Mouse (Mus musculus): Measurements from ENCODE around the gene Disc1. TPM values are rescaled to one million over a fixed set of nuclear protein-coding genes. Genes with fewer than 3 reads are reported as not detected.
A peak's percentile ranks its signal among the peaks of the same experiment; 100 is the strongest.

The Disc1 gene
- total and polyA plus RNA-seq, 3 experiments = 0.75 to 2.2 TPM; not detected in 1

DNA sequence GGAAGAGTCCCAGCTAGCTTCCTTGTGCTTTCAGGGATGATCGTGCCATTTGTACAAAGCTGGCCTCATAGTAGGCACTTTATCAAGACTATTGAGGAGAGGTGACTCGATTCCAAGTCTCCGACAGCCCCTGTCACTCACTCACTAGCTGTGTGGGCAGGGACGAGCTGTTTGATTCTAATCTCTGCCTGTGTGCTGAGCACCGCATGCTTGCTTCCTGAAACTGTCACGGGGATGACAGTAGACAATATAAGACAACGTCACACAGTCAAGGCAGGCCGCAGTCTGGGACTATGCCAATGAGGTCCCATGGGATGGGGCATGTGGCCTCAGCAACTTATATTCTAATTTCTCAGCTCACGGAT, 13.6 kb downstream of the Disc1 start:
- Histone ChIP-seq H3K9me3 (replicated peaks; ENCODE audit: insufficient read depth, low read length) (no peaks in the 10 kb centered on the region), H3K4me1 (ENCODE audit: control insufficient read depth in 1 of 2, insufficient read depth in 2 of 2, low read length in 2 of 2) (peaks cover 0 to 11% of the 10 kb centered on the region in 2 experiments; a peak in 2 of 4 replicates), H3K9ac (ENCODE audit: control insufficient read depth, low read depth, low read length, poor library complexity, severe bottlenecking) (peak overlapping the region; percentile 79), H3K27ac (ENCODE audit: control insufficient read depth, low read depth, low read length) (peak overlapping the region; percentile 93), H3K36me3 (ENCODE audit: control insufficient read depth in 1 of 2, insufficient read depth in 2 of 2, low read length in 2 of 2) (peaks cover 0 to 4% of the 10 kb centered on the region in 2 experiments; a peak in 1 of 4 replicates), H3K4me3 (ENCODE audit: control insufficient read depth in 1 of 2, insufficient read depth in 1 of 2, low read depth in 2 of 2, low read length in 2 of 2) (peak overlapping the region; percentile 53 to 59), H3K79me2 (ENCODE audit: control insufficient read depth, insufficient read depth, low read length, poor library complexity) (no peaks in the 10 kb centered on the region), H3K27me3 (ENCODE audit: control insufficient read depth in 1 of 2, insufficient read depth in 2 of 2, low read length in 2 of 2) (no peaks in the 10 kb centered on the region)
- DNase-seq (ENCODE audit: low read depth, low spot score) = peak; percentile 85
- peak in 1 of 2 experiments; percentile 63; a peak in 2 of 4 replicates for TF ChIP-seq EP300 (IDR thresholded peaks at IDR 0.05; ENCODE audit: low read depth in 1 of 2, low read length in 2 of 2)
- TF ChIP-seq CHD1 (IDR thresholded peaks at IDR 0.05; ENCODE audit: low read depth, low read length) = no peak
- no peak for TF ChIP-seq MEF2A (IDR thresholded peaks at IDR 0.05; ENCODE audit: extremely low read depth, insufficient replicate concordance, low read depth, low read length, poor library complexity, severe bottlenecking)
- no peak for TF ChIP-seq ZMIZ1 (IDR thresholded peaks at IDR 0.05; ENCODE audit: low read depth, low read length)
- no peak for TF ChIP-seq NELFE (IDR thresholded peaks at IDR 0.05; ENCODE audit: low read depth, low read length)
- peak; percentile 75 for TF ChIP-seq GATA1 (IDR thresholded peaks at IDR 0.05; ENCODE audit: low read depth, low read length)
- TF ChIP-seq JUND (IDR thresholded peaks at IDR 0.05; ENCODE audit: low read depth, low read length) = no peak
- TF ChIP-seq BHLHE40 (IDR thresholded peaks at IDR 0.05; ENCODE audit: borderline replicate concordance, low read depth, low read length) = peak; percentile 30; the same call in 1 of the 2 replicates
- TF ChIP-seq USF2 (IDR thresholded peaks at IDR 0.05; ENCODE audit: borderline replicate concordance in 1 of 2, insufficient read depth in 1 of 2, low read depth in 1 of 2, low read length in 2 of 2) = no peak
- no peak for TF ChIP-seq KAT2A (conservative IDR thresholded peaks at IDR 0.05; ENCODE audit: low read depth, low read length)
- no peak for TF ChIP-seq E2F4 (IDR thresholded peaks at IDR 0.05; ENCODE audit: borderline replicate concordance, low read depth, low read length)
- TF ChIP-seq MAFK (IDR thresholded peaks at IDR 0.05; ENCODE audit: borderline replicate concordance, low read depth, low read length) = no peak
- TF ChIP-seq SIN3A (IDR thresholded peaks at IDR 0.05; ENCODE audit: low read length) = no peak; the same call in 1 of the 2 replicates
- peak; percentile 83 for TF ChIP-seq MYC (IDR thresholded peaks at IDR 0.05; ENCODE audit: low read depth, low read length)
- TF ChIP-seq ZC3H11A (IDR thresholded peaks at IDR 0.05; ENCODE audit: low read depth, low read length) = no peak
- 0 out of 2 replicates have a peak, but pooled peaks have one; percentile 22 for TF ChIP-seq HCFC1 (IDR thresholded peaks at IDR 0.05; ENCODE audit: low read depth, low read length)
- TF ChIP-seq RCOR1 (IDR thresholded peaks at IDR 0.05; ENCODE audit: low read depth, low read length) = no peak
- TF ChIP-seq POLR2AphosphoS5 (IDR thresholded peaks at IDR 0.05; ENCODE audit: borderline replicate concordance, low read depth, low read length) = no peak
- TF ChIP-seq CTCF (IDR thresholded peaks at IDR 0.05 in 2 of 3, conservative IDR thresholded peaks at IDR 0.05 in 1 of 3; ENCODE audit: control insufficient read depth in 1 of 3, insufficient read depth in 1 of 3, low read depth in 2 of 3, low read length in 3 of 3, poor library complexity in 1 of 3, severe bottlenecking in 1 of 3) = no peak
- TF ChIP-seq RAD21 (IDR thresholded peaks at IDR 0.05; ENCODE audit: low read depth, low read length) = no peak
- no peak for TF ChIP-seq POLR2AphosphoS2 (IDR thresholded peaks at IDR 0.05; ENCODE audit: low read length)
- no peak; the same call in 1 of the 2 replicates for TF ChIP-seq TBP (IDR thresholded peaks at IDR 0.05; ENCODE audit: low read depth, low read length)
- no peak for TF ChIP-seq ZNF384 (IDR thresholded peaks at IDR 0.05; ENCODE audit: low read depth, low read length)
- TF ChIP-seq GABPA (IDR thresholded peaks at IDR 0.05; ENCODE audit: low read depth, low read length) = no peak
- TF ChIP-seq POLR2A (IDR thresholded peaks at IDR 0.05; ENCODE audit: control insufficient read depth in 1 of 2, insufficient read depth in 1 of 2, low read depth in 1 of 2, low read length in 2 of 2, poor library complexity in 1 of 2) = peak in 1 of 2 experiments; percentile 62; a peak in 2 of 4 replicates
- no peak for TF ChIP-seq SMC3 (IDR thresholded peaks at IDR 0.05; ENCODE audit: low read depth, low read length)
- TF ChIP-seq MXI1 (IDR thresholded peaks at IDR 0.05; ENCODE audit: low read depth, low read length) = peak; percentile 75
- TF ChIP-seq MAZ (IDR thresholded peaks at IDR 0.05; ENCODE audit: low read depth, low read length) = no peak
- TF ChIP-seq UBTF (IDR thresholded peaks at IDR 0.05; ENCODE audit: borderline replicate concordance, insufficient read depth, low read depth, low read length) = no peak
- TF ChIP-seq MAX (IDR thresholded peaks at IDR 0.05; ENCODE audit: low read length) = peak; percentile 79
- peak; percentile 34; the same call in 1 of the 2 replicates for TF ChIP-seq TCF12 (IDR thresholded peaks at IDR 0.05; ENCODE audit: low read depth, low read length)
- peak; percentile 46 for TF ChIP-seq ELF1 (IDR thresholded peaks at IDR 0.05; ENCODE audit: low read depth, low read length)
- TF ChIP-seq TAL1 (IDR thresholded peaks at IDR 0.05; ENCODE audit: low read length) = no peak
- peak; percentile 46; the same call in 1 of the 2 replicates for TF ChIP-seq USF1 (IDR thresholded peaks at IDR 0.05; ENCODE audit: low read depth, low read length)
- no peak for TF ChIP-seq NRF1 (IDR thresholded peaks at IDR 0.05; ENCODE audit: insufficient read depth, low read depth, low read length, poor library complexity, severe bottlenecking)
- TF ChIP-seq MYB (IDR thresholded peaks at IDR 0.05; ENCODE audit: low read depth, low read length) = no peak
- peak; percentile 85 for TF ChIP-seq ETS1 (IDR thresholded peaks at IDR 0.05; ENCODE audit: low read depth, low read length)
- TF ChIP-seq CHD2 (IDR thresholded peaks at IDR 0.05; ENCODE audit: low read length) = no peak
